Mouse (Mus musculus) limb, embryonic 14.5 days (tissue): Measurements from ENCODE around the gene Tmco4. TPM values are rescaled to one million over a fixed set of nuclear protein-coding genes. Genes with fewer than 3 reads are reported as not detected.

Experiments
- ATAC-seq: fragments of 200-750 bp; cut with Nextera tagmentation; 2 replicates; pipeline ENCODE4 v1.8.0; 2017; ENCODE audit warnings: low read depth, moderate number of reproducible peaks, moderate TSS enrichment; ENCODE audit not compliant: low FRiP score
- DNase-seq: peaks from one replicate; pipeline ENCODE4 v3.0.0-alpha.2; 2015; ENCODE audit warnings: low spot score
- H3K27ac ChIP-seq: fragments of 300-500 bp; sonication (generic); replicated peaks from 2 replicates; pipeline ENCODE4 v1.5.1; 2014; ENCODE audit warnings: low read depth, mild to moderate bottlenecking, low read length, moderate library complexity, mixed read lengths
- H3K27me3 ChIP-seq: fragments of 300-500 bp; sonication (generic); 2 replicates; pipeline ENCODE4 v1.6.1; 2014; ENCODE audit warnings: low read length, mixed read lengths; ENCODE audit not compliant: control insufficient read depth, insufficient read depth
- H3K36me3 ChIP-seq: fragments of 300-500 bp; sonication (generic); 2 replicates; pipeline ENCODE4 v1.6.1; 2014; ENCODE audit warnings: mild to moderate bottlenecking, low read length, moderate library complexity, mixed read lengths; ENCODE audit not compliant: control insufficient read depth, insufficient read depth
- H3K4me1 ChIP-seq: fragments of 300-500 bp; sonication (generic); 2 replicates; pipeline ENCODE4 v1.6.1; 2014; ENCODE audit warnings: antibody characterized with exemption, low read length, mixed read lengths; ENCODE audit not compliant: control insufficient read depth, insufficient read depth
- H3K4me2 ChIP-seq: fragments of 300-500 bp; sonication (generic); replicated peaks from 2 replicates; pipeline ENCODE4 v1.6.1; 2014; ENCODE audit warnings: low read depth, mild to moderate bottlenecking, low read length, moderate library complexity; ENCODE audit not compliant: severe bottlenecking
- H3K4me3 ChIP-seq: fragments of 300-500 bp; sonication (generic); replicated peaks from 2 replicates; pipeline ENCODE4 v1.5.1; 2014; ENCODE audit warnings: low read length
- H3K9ac ChIP-seq: fragments of 300-500 bp; sonication (generic); 2 replicates; pipeline ENCODE4 v1.6.1; 2014; ENCODE audit warnings: mild to moderate bottlenecking, low read depth, low read length, moderate library complexity; ENCODE audit not compliant: severe bottlenecking
- H3K9me3 ChIP-seq: fragments of 300-500 bp; sonication (generic); 2 replicates; pipeline ENCODE4 v1.6.1; 2016; ENCODE audit warnings: low read length; ENCODE audit not compliant: control insufficient read depth
- POLR2A ChIP-seq: fragments of 200-500 bp; IDR thresholded peaks from 2 replicates; pipeline ENCODE4 v1.8.0; 2012; ENCODE audit warnings: inconsistent platforms, mild to moderate bottlenecking, moderate library complexity, borderline replicate concordance; ENCODE audit not compliant: insufficient read depth, insufficient read length; ENCODE audit errors: extremely low read depth
- WGBS: fragments of 180-500 bp; shearing (Covaris S2); extraction: QIAGEN DNeasy Blood & Tissue Kit; methylation state at CpG from one replicate; pipeline ENCODE4 v1.1.7; 2014; 5-methylcytosine and 5-hydroxymethylcytosine counted together
- polyA plus RNA-seq, 2 experiments: library from polyadenylated mRNA; depleted of rRNA in 1 of 2; stranded (reverse) in 1 of 2; unstranded in 1 of 2; fragments of >200 nt; fragmentation: Nextera tagmentation in 1 of 2; extraction: Ambion mirVana in 1 of 2; gene quantifications; 2 replicates each; pipeline versions ENCODE4 v1.2.1 to v1.2.3; 2012 to 2014

Tmco4 gene
- polyA plus RNA-seq, 2 experiments, result 4.2 to 4.7 TPM

GRCm38 (mm10) chr4:139040084-139040839, 67.6 kb downstream of the Tmco4 start:
- Histone ChIP-seq H3K4me2 (no peak overlapping the region), H3K27me3 (no peaks in the 10 kb centered on the region), H3K9ac (no peak overlapping the region), H3K9me3 (0 out of 2 replicates have a peak, but pooled peaks cover 3% of the 10 kb centered on the region), H3K27ac (no peak overlapping the region), H3K36me3 (no peaks in the 10 kb centered on the region), H3K4me1 (0 out of 2 replicates have a peak, but pooled peaks cover 3% of the 10 kb centered on the region), H3K4me3 (no peak overlapping the region)
- 6% methylated on average over 10 of the region's 10 CpGs for WGBS
- DNase-seq, result no peak
- no peak for ATAC-seq
- no peak for TF ChIP-seq POLR2A

- no peak overlapping the region for H3K4me3 ChIP-seq
- H3K27me3 ChIP-seq, result no peaks in the 10 kb centered on the region
- WGBS, result 66% methylated on average over 5 of the region's 5 CpGs
- DNase-seq, result no peak
- TF ChIP-seq POLR2A, result no peak
- no peaks in the 10 kb centered on the region for H3K36me3 ChIP-seq
- no peak overlapping the region for H3K27ac ChIP-seq
- no peaks in the 10 kb centered on the region for H3K9me3 ChIP-seq
- H3K4me1 ChIP-seq, result 0 out of 2 replicates have a peak, but pooled peaks cover 2% of the 10 kb centered on the region
- H3K9ac ChIP-seq, result no peak overlapping the region
- no peak overlapping the region for H3K4me2 ChIP-seq
- no peak for ATAC-seq
Measured at GRCm38 (mm10) chr4:139042611-139043010, 69.9 kb downstream of the Tmco4 start.

GRCm38 (mm10) chr4:139043600-139043999, 70.9 kb downstream of the Tmco4 start:
- Histone ChIP-seq H3K36me3 (no peaks in the 10 kb centered on the region), H3K27me3 (no peaks in the 10 kb centered on the region), H3K9ac (no peak overlapping the region), H3K9me3 (no peaks in the 10 kb centered on the region), H3K4me1 (no peaks in the 10 kb centered on the region), H3K4me2 (no peak overlapping the region), H3K27ac (no peak overlapping the region), H3K4me3 (no peak overlapping the region)
- no peak for DNase-seq
- 89% methylated on average over 2 of the region's 2 CpGs for WGBS
- ATAC-seq, result no peak
- TF ChIP-seq POLR2A, result no peak

- no peak for DNase-seq
- no peak for TF ChIP-seq POLR2A
- H3K36me3 ChIP-seq, result no peaks in the 10 kb centered on the region
- H3K9ac ChIP-seq, result no peak overlapping the region
- no peak overlapping the region for H3K4me3 ChIP-seq
- no peaks in the 10 kb centered on the region for H3K27me3 ChIP-seq
- WGBS, result 85% methylated on average over 5 of the region's 5 CpGs
- no peaks in the 10 kb centered on the region for H3K9me3 ChIP-seq
- no peaks in the 10 kb centered on the region for H3K4me1 ChIP-seq
- H3K27ac ChIP-seq, result no peak overlapping the region
- no peak for ATAC-seq
- no peak overlapping the region for H3K4me2 ChIP-seq
Measured at GRCm38 (mm10) chr4:139044566-139044965, 71.9 kb downstream of the Tmco4 start.

GRCm38 (mm10) chr4:139046354-139046753, 73.7 kb downstream of the Tmco4 start:
- H3K4me3 ChIP-seq, result no peak overlapping the region
- H3K4me2 ChIP-seq, result no peak overlapping the region
- no peak overlapping the region for H3K9ac ChIP-seq
- no peaks in the 10 kb centered on the region for H3K9me3 ChIP-seq
- H3K27ac ChIP-seq, result no peak overlapping the region
- DNase-seq, result no peak
- no peaks in the 10 kb centered on the region for H3K36me3 ChIP-seq
- WGBS, result 43% methylated on average over 5 of the region's 5 CpGs
- no peaks in the 10 kb centered on the region for H3K4me1 ChIP-seq
- ATAC-seq, result no peak
- H3K27me3 ChIP-seq, result no peaks in the 10 kb centered on the region
- no peak for TF ChIP-seq POLR2A
